Mouse (Mus musculus): ENCODE data around the gene Vegfc. TPM values are rescaled to one million over a fixed set of nuclear protein-coding genes. Genes with fewer than 3 reads are reported as not detected.

The Vegfc gene
- total and polyA plus RNA-seq, 3 experiments, result 2.7 to 6.8 (median 5.1) TPM

DNA sequence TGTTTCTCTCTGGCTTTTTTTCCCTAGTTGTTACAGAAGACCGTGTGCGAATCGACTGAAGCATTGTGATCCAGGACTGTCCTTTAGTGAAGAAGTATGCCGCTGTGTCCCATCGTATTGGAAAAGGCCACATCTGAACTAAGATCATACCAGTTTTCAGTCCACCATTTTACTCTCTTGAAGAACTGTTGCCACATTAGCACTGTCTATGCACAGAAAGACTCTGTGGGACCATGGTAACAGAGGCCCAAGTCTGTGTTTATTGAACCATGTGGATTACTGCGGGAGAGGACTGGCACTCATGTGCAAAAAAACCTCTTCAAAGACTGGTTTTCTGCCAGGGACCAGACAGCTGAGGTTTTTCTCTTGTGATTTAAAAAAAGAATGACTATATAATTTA is 108.5 kb downstream of the Vegfc start:
- H3K79me2 ChIP-seq (replicated peaks; ENCODE audit: control insufficient read depth, insufficient read depth, low read length), result no peaks in the 10 kb centered on the region
- no peaks in the 10 kb centered on the region for H3K4me1 ChIP-seq (ENCODE audit: control insufficient read depth, insufficient read depth, low read length)
- TF ChIP-seq EP300 (IDR thresholded peaks at IDR 0.05; ENCODE audit: insufficient read depth, low read depth, low read length) (no peak), CTCF (IDR thresholded peaks at IDR 0.05) (no peak), POLR2A (IDR thresholded peaks at IDR 0.05; ENCODE audit: insufficient read depth, low read depth, low read length) (no peak)
- WGBS, result 98% methylated on average over 6 of the region's 6 CpGs
- H3K27ac ChIP-seq, result no peak overlapping the region
- no peak overlapping the region for H3K4me3 ChIP-seq
- H3K36me3 ChIP-seq (ENCODE audit: control insufficient read depth, insufficient read depth, low read length), result no peaks in the 10 kb centered on the region
- DNase-seq, result no peak
- no peaks in the 10 kb centered on the region for H3K27me3 ChIP-seq (ENCODE audit: control insufficient read depth, insufficient read depth, low read length)
- intact Hi-C loops (cut with DNase I), result no loop called here
- H3K9ac ChIP-seq (ENCODE audit: low read depth, low read length), result no peak overlapping the region

DNA sequence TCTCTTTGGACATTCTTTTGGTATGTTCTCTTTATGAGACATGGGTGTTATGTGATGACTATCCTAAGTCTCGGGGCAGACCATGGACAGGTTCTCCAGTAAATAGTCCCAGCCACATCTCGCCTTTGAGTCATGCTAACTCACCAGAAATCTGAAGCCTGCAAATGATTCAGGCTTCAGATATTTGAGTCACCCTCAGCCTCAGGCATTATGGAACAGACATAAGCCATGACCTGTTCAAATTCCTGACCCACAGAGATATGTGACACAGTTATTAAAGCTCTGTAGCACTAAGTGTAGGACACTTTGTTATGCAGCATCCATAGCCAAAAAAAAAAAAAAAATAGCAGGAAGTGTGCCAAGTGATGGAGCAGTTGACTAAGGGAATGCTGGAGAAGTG is 138.8 kb downstream of the Vegfc start:
- Histone ChIP-seq H3K4me3 (no peak overlapping the region), H3K4me1 (ENCODE audit: control insufficient read depth, insufficient read depth, low read length) (no peaks in the 10 kb centered on the region), H3K27ac (no peak overlapping the region), H3K36me3 (ENCODE audit: control insufficient read depth, insufficient read depth, low read length) (no peaks in the 10 kb centered on the region), H3K79me2 (replicated peaks; ENCODE audit: control insufficient read depth, insufficient read depth, low read length) (no peaks in the 10 kb centered on the region), H3K9ac (ENCODE audit: low read depth, low read length) (no peak overlapping the region), H3K27me3 (ENCODE audit: control insufficient read depth, insufficient read depth, low read length) (no peaks in the 10 kb centered on the region)
- intact Hi-C loops (cut with DNase I), result no loop called here
- no peak for TF ChIP-seq POLR2A (IDR thresholded peaks at IDR 0.05; ENCODE audit: insufficient read depth, low read depth, low read length)
- no peak for TF ChIP-seq EP300 (IDR thresholded peaks at IDR 0.05; ENCODE audit: insufficient read depth, low read depth, low read length)
- TF ChIP-seq CTCF (IDR thresholded peaks at IDR 0.05), result no peak
- WGBS, result 70% methylated on average over 2 of the region's 2 CpGs
- DNase-seq, result no peak

GRCm38 (mm10) chr8:54228801-54229204 is 151.4 kb downstream of the Vegfc start:
- intact Hi-C loops (cut with DNase I), result no loop called here
- TF ChIP-seq POLR2A (IDR thresholded peaks at IDR 0.05; ENCODE audit: insufficient read depth, low read depth, low read length) (no peak), CTCF (IDR thresholded peaks at IDR 0.05) (no peak), EP300 (IDR thresholded peaks at IDR 0.05; ENCODE audit: insufficient read depth, low read depth, low read length) (no peak)
- Histone ChIP-seq H3K36me3 (ENCODE audit: control insufficient read depth, insufficient read depth, low read length) (no peaks in the 10 kb centered on the region), H3K9ac (ENCODE audit: low read depth, low read length) (no peak overlapping the region), H3K4me3 (no peak overlapping the region), H3K27me3 (ENCODE audit: control insufficient read depth, insufficient read depth, low read length) (no peaks in the 10 kb centered on the region), H3K79me2 (replicated peaks; ENCODE audit: control insufficient read depth, insufficient read depth, low read length) (no peaks in the 10 kb centered on the region), H3K27ac (no peak overlapping the region), H3K4me1 (ENCODE audit: control insufficient read depth, insufficient read depth, low read length) (peaks cover 1% of the 10 kb centered on the region; the same call in 1 of the 2 replicates)
- no peak for DNase-seq
- WGBS, result 23% methylated on average over 1 of the region's 1 CpGs

DNA sequence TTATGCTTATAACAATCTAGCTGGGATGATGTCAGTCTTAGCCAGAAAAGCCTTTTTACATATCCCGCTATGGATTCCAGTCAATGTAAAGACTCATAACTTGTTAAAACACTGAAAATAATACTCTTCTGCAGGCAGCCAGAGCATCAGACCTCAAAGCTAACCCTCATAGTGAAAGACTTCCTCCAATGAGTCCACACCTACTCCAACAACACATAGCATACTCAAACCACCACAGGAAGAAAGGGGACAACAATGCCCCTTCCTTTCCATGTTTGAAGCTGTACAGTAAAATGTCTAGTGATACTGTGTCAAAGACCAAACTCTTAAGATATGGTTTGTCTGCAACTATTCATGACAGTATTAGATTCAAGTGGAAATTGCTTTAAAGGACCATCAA is 153.2 kb downstream of the Vegfc start:
- no peak overlapping the region for H3K9ac ChIP-seq (ENCODE audit: low read depth, low read length)
- H3K27me3 ChIP-seq (ENCODE audit: control insufficient read depth, insufficient read depth, low read length), result no peaks in the 10 kb centered on the region
- H3K79me2 ChIP-seq (replicated peaks; ENCODE audit: control insufficient read depth, insufficient read depth, low read length), result no peaks in the 10 kb centered on the region
- DNase-seq, result no peak
- no peak overlapping the region for H3K4me3 ChIP-seq
- H3K27ac ChIP-seq, result no peak overlapping the region
- TF ChIP-seq CTCF (IDR thresholded peaks at IDR 0.05) (no peak), POLR2A (IDR thresholded peaks at IDR 0.05; ENCODE audit: insufficient read depth, low read depth, low read length) (no peak), EP300 (IDR thresholded peaks at IDR 0.05; ENCODE audit: insufficient read depth, low read depth, low read length) (no peak)
- no peaks in the 10 kb centered on the region for H3K36me3 ChIP-seq (ENCODE audit: control insufficient read depth, insufficient read depth, low read length)
- intact Hi-C loops (cut with DNase I), result no loop called here
- peaks cover 1% of the 10 kb centered on the region; the same call in 1 of the 2 replicates for H3K4me1 ChIP-seq (ENCODE audit: control insufficient read depth, insufficient read depth, low read length)
- WGBS, result 91% methylated on average over 1 of the region's 1 CpGs

DNA sequence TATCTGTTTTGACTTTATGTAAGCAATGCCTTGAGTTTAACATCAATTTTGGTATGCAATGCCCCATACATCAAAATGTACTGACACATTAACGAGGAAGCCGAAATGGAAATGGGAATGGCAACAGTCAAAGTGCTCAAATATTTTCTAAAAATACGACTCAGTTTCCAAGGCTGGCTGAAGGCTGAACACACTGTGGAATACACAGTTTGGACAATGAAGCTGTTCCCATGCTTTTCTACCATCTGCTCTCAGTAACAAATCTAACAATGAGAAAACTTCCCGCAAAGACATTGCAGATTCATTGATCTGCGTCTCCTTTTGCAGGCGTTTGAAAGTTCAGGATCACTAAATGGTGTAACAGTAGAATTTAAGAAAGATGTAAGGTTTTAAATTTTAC is 155.9 kb downstream of the Vegfc start:
- H3K36me3 ChIP-seq (ENCODE audit: control insufficient read depth, insufficient read depth, low read length), result no peaks in the 10 kb centered on the region
- intact Hi-C loops (cut with DNase I), result no loop called here
- H3K9ac ChIP-seq (ENCODE audit: low read depth, low read length), result no peak overlapping the region
- no peaks in the 10 kb centered on the region for H3K79me2 ChIP-seq (replicated peaks; ENCODE audit: control insufficient read depth, insufficient read depth, low read length)
- TF ChIP-seq CTCF (IDR thresholded peaks at IDR 0.05) (no peak), EP300 (IDR thresholded peaks at IDR 0.05; ENCODE audit: insufficient read depth, low read depth, low read length) (no peak), POLR2A (IDR thresholded peaks at IDR 0.05; ENCODE audit: insufficient read depth, low read depth, low read length) (no peak)
- no peaks in the 10 kb centered on the region for H3K27me3 ChIP-seq (ENCODE audit: control insufficient read depth, insufficient read depth, low read length)
- no peak overlapping the region for H3K27ac ChIP-seq
- DNase-seq, result no peak
- H3K4me1 ChIP-seq (ENCODE audit: control insufficient read depth, insufficient read depth, low read length), result peaks cover 1% of the 10 kb centered on the region; the same call in 1 of the 2 replicates
- no peak overlapping the region for H3K4me3 ChIP-seq
- WGBS, result 93% methylated on average over 6 of the region's 6 CpGs

Measured in heart, adult 2 months (tissue).